Mouse (Mus musculus): ENCODE measurements around the gene Tcf20. TPM values are rescaled to one million over a fixed set of nuclear protein-coding genes. Genes with fewer than 3 reads are reported as not detected.

The Tcf20 gene
- polyA plus RNA-seq, 1 experiment from 2014 or later = 9.8 TPM

GRCm38 (mm10) chr15:82931436-82931835, 56.2 kb downstream of the Tcf20 start:
- no peak overlapping the region for H3K4me3 ChIP-seq
- no peak overlapping the region for H3K9ac ChIP-seq
- ATAC-seq (ENCODE audit: low FRiP score, low read depth) = no peak
- H3K4me1 ChIP-seq = peaks cover 80% of the 10 kb centered on the region
- peaks cover 28% of the 10 kb centered on the region for H3K27me3 ChIP-seq (replicated peaks)
- no peak overlapping the region for H3K27ac ChIP-seq
- H3K4me2 ChIP-seq (replicated peaks) = no peak overlapping the region
- no peaks in the 10 kb centered on the region for H3K36me3 ChIP-seq
- 87% methylated on average over 5 of the region's 5 CpGs for whole genome bisulfite sequencing
- no peaks in the 10 kb centered on the region for H3K9me3 ChIP-seq

- H3K36me3 ChIP-seq = no peaks in the 10 kb centered on the region
- WGBS = 24% methylated on average over 9 of the region's 9 CpGs
- H3K9ac ChIP-seq = no peak overlapping the region
- no peak overlapping the region for H3K27ac ChIP-seq
- H3K4me1 ChIP-seq = peaks cover 80% of the 10 kb centered on the region
- H3K4me3 ChIP-seq = no peak overlapping the region
- H3K4me2 ChIP-seq (replicated peaks) = no peak overlapping the region
- peaks cover 34% of the 10 kb centered on the region for H3K27me3 ChIP-seq (replicated peaks)
- H3K9me3 ChIP-seq = no peaks in the 10 kb centered on the region
- ATAC-seq (ENCODE audit: low FRiP score, low read depth) = no peak
Measured at GRCm38 (mm10) chr15:82929595-82929994, 58.1 kb downstream of the Tcf20 start.

- Histone ChIP-seq H3K4me3 (no peak overlapping the region), H3K9me3 (no peaks in the 10 kb centered on the region), H3K27me3 (replicated peaks) (peaks cover 37% of the 10 kb centered on the region), H3K27ac (no peak overlapping the region), H3K4me2 (replicated peaks) (no peak overlapping the region), H3K4me1 (peaks cover 80% of the 10 kb centered on the region), H3K36me3 (no peaks in the 10 kb centered on the region), H3K9ac (no peak overlapping the region)
- 55% methylated on average over 8 of the region's 8 CpGs for WGBS
- ATAC-seq (ENCODE audit: low FRiP score, low read depth) = no peak
Measured at GRCm38 (mm10) chr15:82928844-82929243, 58.8 kb downstream of the Tcf20 start.

- Histone ChIP-seq H3K4me1 (peaks cover 79% of the 10 kb centered on the region), H3K9me3 (no peaks in the 10 kb centered on the region), H3K4me3 (no peak overlapping the region), H3K36me3 (no peaks in the 10 kb centered on the region), H3K4me2 (replicated peaks) (peak overlapping the region; percentile 30), H3K27ac (no peak overlapping the region), H3K9ac (no peak overlapping the region), H3K27me3 (replicated peaks) (peaks cover 42% of the 10 kb centered on the region)
- 9% methylated on average over 6 of the region's 6 CpGs for WGBS
- ATAC-seq (ENCODE audit: low FRiP score, low read depth) = peak; percentile 30; the same call in 1 of the 2 replicates
Measured at GRCm38 (mm10) chr15:82928023-82928422, 59.6 kb downstream of the Tcf20 start.

GRCm38 (mm10) chr15:82927057-82927456, 60.6 kb downstream of the Tcf20 start:
- H3K36me3 ChIP-seq = no peaks in the 10 kb centered on the region
- H3K9me3 ChIP-seq = no peaks in the 10 kb centered on the region
- H3K4me2 ChIP-seq (replicated peaks) = no peak overlapping the region
- no peak overlapping the region for H3K9ac ChIP-seq
- H3K4me1 ChIP-seq = peaks cover 81% of the 10 kb centered on the region
- H3K27me3 ChIP-seq (replicated peaks) = peaks cover 39% of the 10 kb centered on the region
- no peak overlapping the region for H3K4me3 ChIP-seq
- no peak for ATAC-seq (ENCODE audit: low FRiP score, low read depth)
- WGBS = 72% methylated on average over 5 of the region's 5 CpGs
- no peak overlapping the region for H3K27ac ChIP-seq

GRCm38 (mm10) chr15:82924679-82925425, 62.8 kb downstream of the Tcf20 start:
- Histone ChIP-seq H3K4me3 (no peak overlapping the region), H3K4me1 (peaks cover 90% of the 10 kb centered on the region), H3K27me3 (replicated peaks) (peaks cover 42% of the 10 kb centered on the region), H3K27ac (no peak overlapping the region), H3K4me2 (replicated peaks) (peak overlapping the region; percentile 9), H3K9ac (no peak overlapping the region), H3K9me3 (no peaks in the 10 kb centered on the region), H3K36me3 (no peaks in the 10 kb centered on the region)
- no peak for ATAC-seq (ENCODE audit: low FRiP score, low read depth)
- WGBS = 0% methylated on average over 10 of the region's 11 CpGs

GRCm38 (mm10) chr15:82923531-82923930, 64.1 kb downstream of the Tcf20 start:
- ATAC-seq (ENCODE audit: low FRiP score, low read depth) = no peak
- no peak overlapping the region for H3K4me3 ChIP-seq
- no peaks in the 10 kb centered on the region for H3K9me3 ChIP-seq
- H3K9ac ChIP-seq = no peak overlapping the region
- H3K4me1 ChIP-seq = peaks cover 80% of the 10 kb centered on the region
- H3K4me2 ChIP-seq (replicated peaks) = no peak overlapping the region
- 64% methylated on average over 5 of the region's 5 CpGs for WGBS
- H3K27me3 ChIP-seq (replicated peaks) = peaks cover 48% of the 10 kb centered on the region
- no peaks in the 10 kb centered on the region for H3K36me3 ChIP-seq
- H3K27ac ChIP-seq = no peak overlapping the region

GRCm38 (mm10) chr15:82922755-82923154, 64.9 kb downstream of the Tcf20 start:
- H3K27ac ChIP-seq = no peak overlapping the region
- no peak overlapping the region for H3K9ac ChIP-seq
- H3K4me2 ChIP-seq (replicated peaks) = peak overlapping the region; percentile 26; the same call in 1 of the 2 replicates
- no peak for ATAC-seq (ENCODE audit: low FRiP score, low read depth)
- H3K36me3 ChIP-seq = no peaks in the 10 kb centered on the region
- H3K9me3 ChIP-seq = no peaks in the 10 kb centered on the region
- no peak overlapping the region for H3K4me3 ChIP-seq
- H3K27me3 ChIP-seq (replicated peaks) = peaks cover 49% of the 10 kb centered on the region
- WGBS = 67% methylated on average over 4 of the region's 4 CpGs
- peaks cover 80% of the 10 kb centered on the region for H3K4me1 ChIP-seq

- Histone ChIP-seq H3K4me1 (peaks cover 80% of the 10 kb centered on the region), H3K36me3 (no peaks in the 10 kb centered on the region), H3K27me3 (replicated peaks) (peaks cover 47% of the 10 kb centered on the region), H3K9me3 (no peaks in the 10 kb centered on the region), H3K27ac (no peak overlapping the region), H3K4me3 (no peak overlapping the region), H3K9ac (no peak overlapping the region), H3K4me2 (replicated peaks) (peak overlapping the region; percentile 26)
- ATAC-seq (ENCODE audit: low FRiP score, low read depth) = peak; percentile 37
- 34% methylated on average over 12 of the region's 12 CpGs for WGBS
Measured at GRCm38 (mm10) chr15:82922052-82922451, 65.6 kb downstream of the Tcf20 start.

- Histone ChIP-seq H3K9me3 (no peaks in the 10 kb centered on the region), H3K27me3 (replicated peaks) (peaks cover 43% of the 10 kb centered on the region), H3K4me1 (peaks cover 78% of the 10 kb centered on the region), H3K27ac (no peak overlapping the region), H3K4me3 (no peak overlapping the region), H3K9ac (no peak overlapping the region), H3K4me2 (replicated peaks) (peak overlapping the region; percentile 26), H3K36me3 (no peaks in the 10 kb centered on the region)
- WGBS = 46% methylated on average over 1 of the region's 1 CpGs
- ATAC-seq (ENCODE audit: low FRiP score, low read depth) = no peak; the same call in 1 of the 2 replicates
Measured at GRCm38 (mm10) chr15:82921559-82921958, 66.1 kb downstream of the Tcf20 start.

- Histone ChIP-seq H3K9me3 (no peaks in the 10 kb centered on the region), H3K4me3 (no peak overlapping the region), H3K4me1 (peaks cover 74% of the 10 kb centered on the region), H3K4me2 (replicated peaks) (peak overlapping the region; percentile 24), H3K27me3 (replicated peaks) (peaks cover 38% of the 10 kb centered on the region), H3K27ac (no peak overlapping the region), H3K36me3 (no peaks in the 10 kb centered on the region), H3K9ac (no peak overlapping the region)
- 0 out of 2 replicates have a peak, but pooled peaks have one; percentile 31 for ATAC-seq (ENCODE audit: low FRiP score, low read depth)
- WGBS = 4% methylated on average over 13 of the region's 13 CpGs
Measured at GRCm38 (mm10) chr15:82920895-82921515, 66.7 kb downstream of the Tcf20 start.

GRCm38 (mm10) chr15:82917965-82918364, 69.7 kb downstream of the Tcf20 start:
- Histone ChIP-seq H3K4me3 (no peak overlapping the region), H3K4me1 (peaks cover 52% of the 10 kb centered on the region), H3K9ac (peak overlapping the region; percentile 35; the same call in 1 of the 2 replicates), H3K27me3 (replicated peaks) (peaks cover 44% of the 10 kb centered on the region), H3K36me3 (no peaks in the 10 kb centered on the region), H3K4me2 (replicated peaks) (peak overlapping the region; percentile 49), H3K27ac (peak overlapping the region; percentile 27; the same call in 1 of the 2 replicates), H3K9me3 (no peaks in the 10 kb centered on the region)
- ATAC-seq (ENCODE audit: low FRiP score, low read depth) = no peak
- WGBS = 65% methylated on average over 3 of the region's 3 CpGs
